Mouse (Mus musculus) kidney, adult 2 months (tissue): Measurements from ENCODE around the gene Ubxn10. TPM values are rescaled to one million over a fixed set of nuclear protein-coding genes. Genes with fewer than 3 reads are reported as not detected.

Experiments used
- DNase-seq: peaks from one replicate; pipeline ENCODE4 v3.0.0; 2021
- H3K27ac ChIP-seq: fragments of 200-500 bp; 2 replicates; pipeline ENCODE4 v1.5.1; 2012; ENCODE audit warnings: low read depth, low read length, control low read depth, inconsistent platforms; ENCODE audit not compliant: insufficient read depth
- H3K27me3 ChIP-seq: fragments of 200-500 bp; replicated peaks from 2 replicates; pipeline ENCODE4 v1.6.1; 2012; ENCODE audit warnings: mild to moderate bottlenecking, moderate library complexity, low read length, inconsistent platforms; ENCODE audit not compliant: control insufficient read depth, insufficient read depth
- H3K36me3 ChIP-seq: fragments of 200-500 bp; 2 replicates; pipeline ENCODE4 v1.6.1; 2012; ENCODE audit warnings: mild to moderate bottlenecking, moderate library complexity, low read length, inconsistent platforms; ENCODE audit not compliant: control insufficient read depth, insufficient read depth
- H3K4me1 ChIP-seq: fragments of 200-500 bp; 2 replicates; pipeline ENCODE4 v1.6.1; 2011; ENCODE audit warnings: low read length; ENCODE audit not compliant: control insufficient read depth, insufficient read depth
- H3K4me3 ChIP-seq: fragments of 200-500 bp; 2 replicates; pipeline ENCODE4 v1.5.1; 2011; ENCODE audit warnings: mild to moderate bottlenecking, low read depth, low read length, control low read depth; ENCODE audit not compliant: insufficient read depth
- CTCF ChIP-seq: fragments of 200-500 bp; conservative IDR thresholded peaks from 2 replicates; pipeline ENCODE4 v1.5.1; 2011; ENCODE audit warnings: low read depth, mild to moderate bottlenecking, control low read depth, low read length, moderate library complexity, mixed read lengths; ENCODE audit not compliant: insufficient read depth, insufficient read length
- POLR2A ChIP-seq: fragments of 200-500 bp; IDR thresholded peaks from one replicate; pipeline ENCODE4 v1.6.1; 2011; ENCODE audit warnings: low read depth, low read length, control low read depth
- WGBS: fragments of 180-500 bp; shearing (Covaris S2); methylation state at CpG from one replicate; pipeline ENCODE4 v1.1.7; 2018; 5-methylcytosine and 5-hydroxymethylcytosine counted together
- polyA plus RNA-seq: library from polyadenylated mRNA; depleted of rRNA; stranded (reverse); fragments of >200 nt; gene quantifications from 2 replicates; pipeline ENCODE4 v1.2.3, GENCODE M21; 2012

The Ubxn10 gene
- polyA plus RNA-seq, 1 experiment, result 5.6 TPM

- Histone ChIP-seq H3K4me1 (peaks cover 23% of the 10 kb centered on the region), H3K36me3 (no peaks in the 10 kb centered on the region), H3K27ac (no peak overlapping the region; the same call in 1 of the 2 replicates), H3K27me3 (no peaks in the 10 kb centered on the region), H3K4me3 (no peak overlapping the region)
- 30% methylated on average over 15 of the region's 15 CpGs for WGBS
- DNase-seq, result peak; percentile 89
- no peak for TF ChIP-seq CTCF
- TF ChIP-seq POLR2A, result no peak
Measured at GRCm38 (mm10) chr4:138723493-138724281, 13.3 kb downstream of the Ubxn10 start.

GRCm38 (mm10) chr4:138719264-138719596 is 17.7 kb downstream of the Ubxn10 start:
- no peak for DNase-seq
- 76% methylated on average over 5 of the region's 5 CpGs for WGBS
- H3K4me1 ChIP-seq, result peaks cover 10% of the 10 kb centered on the region
- no peaks in the 10 kb centered on the region for H3K36me3 ChIP-seq
- TF ChIP-seq CTCF (no peak), POLR2A (no peak)
- H3K27ac ChIP-seq, result no peak overlapping the region
- no peak overlapping the region for H3K4me3 ChIP-seq
- H3K27me3 ChIP-seq, result no peaks in the 10 kb centered on the region

- WGBS, result 57% methylated on average over 5 of the region's 5 CpGs
- Histone ChIP-seq H3K36me3 (no peaks in the 10 kb centered on the region), H3K4me3 (no peak overlapping the region), H3K27ac (no peak overlapping the region), H3K4me1 (peaks cover 5% of the 10 kb centered on the region), H3K27me3 (no peaks in the 10 kb centered on the region)
- no peak for DNase-seq
- no peak for TF ChIP-seq CTCF
- no peak for TF ChIP-seq POLR2A
Measured at GRCm38 (mm10) chr4:138718586-138719263, 18.2 kb downstream of the Ubxn10 start.

- no peak overlapping the region for H3K27ac ChIP-seq
- TF ChIP-seq POLR2A (no peak), CTCF (no peak)
- 75% methylated on average over 9 of the region's 9 CpGs for WGBS
Measured at GRCm38 (mm10) chr4:138716697-138717096, 20.3 kb downstream of the Ubxn10 start.

GRCm38 (mm10) chr4:138714186-138714585 is 22.8 kb downstream of the Ubxn10 start:
- Histone ChIP-seq H3K27me3 (no peaks in the 10 kb centered on the region), H3K4me1 (no peaks in the 10 kb centered on the region), H3K4me3 (no peak overlapping the region), H3K36me3 (no peaks in the 10 kb centered on the region), H3K27ac (no peak overlapping the region)
- no peak for TF ChIP-seq CTCF
- TF ChIP-seq POLR2A, result no peak
- WGBS, result 45% methylated on average over 1 of the region's 1 CpGs
- peak; percentile 78 for DNase-seq

More at GRCm38 (mm10) chr4:138716697-138717096, 20.3 kb downstream of the Ubxn10 start:
- Histone ChIP-seq H3K4me1 (no peaks in the 10 kb centered on the region), H3K4me3 (no peak overlapping the region), H3K27me3 (no peaks in the 10 kb centered on the region), H3K36me3 (no peaks in the 10 kb centered on the region)
- DNase-seq, result no peak

GRCm38 (mm10) chr4:138712621-138713020 is 24.3 kb downstream of the Ubxn10 start:
- no peak overlapping the region for H3K4me3 ChIP-seq
- H3K27ac ChIP-seq, result no peak overlapping the region
- WGBS, result 68% methylated on average over 8 of the region's 8 CpGs
- no peaks in the 10 kb centered on the region for H3K4me1 ChIP-seq
- no peaks in the 10 kb centered on the region for H3K36me3 ChIP-seq
- TF ChIP-seq CTCF (no peak), POLR2A (no peak)
- no peak for DNase-seq
- H3K27me3 ChIP-seq, result no peaks in the 10 kb centered on the region

- Histone ChIP-seq H3K4me1 (no peaks in the 10 kb centered on the region), H3K27ac (no peak overlapping the region), H3K27me3 (no peaks in the 10 kb centered on the region), H3K4me3 (no peak overlapping the region), H3K36me3 (no peaks in the 10 kb centered on the region)
- no peak for TF ChIP-seq POLR2A
- TF ChIP-seq CTCF, result no peak
- no peak for DNase-seq
- WGBS, result 44% methylated on average over 11 of the region's 11 CpGs
Measured at GRCm38 (mm10) chr4:138712096-138712495, 24.9 kb downstream of the Ubxn10 start.
